Mouse (Mus musculus): Measurements from ENCODE around the gene Mxd4. TPM values are rescaled to one million over a fixed set of nuclear protein-coding genes. Genes with fewer than 3 reads are reported as not detected.

Mxd4 gene
- polyA plus RNA-seq, 1 experiment from 2014 or later = 32.0 TPM

GRCm38 (mm10) chr5:34169954-34170353, 17.6 kb downstream of the Mxd4 start:
- H3K36me3 ChIP-seq (ENCODE audit: control insufficient read depth, insufficient read depth, low read length) = peaks cover 11% of the 10 kb centered on the region
- H3K4me2 ChIP-seq (ENCODE audit: low read length) = peak overlapping the region; percentile 81
- H3K9me3 ChIP-seq (replicated peaks; ENCODE audit: control insufficient read depth, low read length, poor library complexity, severe bottlenecking) = no peaks in the 10 kb centered on the region
- no peak for ATAC-seq
- WGBS = 83% methylated on average over 3 of the region's 3 CpGs
- peak overlapping the region; percentile 57 for H3K4me3 ChIP-seq (ENCODE audit: low read depth, low read length)
- peak overlapping the region; percentile 92 for H3K27ac ChIP-seq (ENCODE audit: low read length)
- peak overlapping the region; percentile 68 for H3K9ac ChIP-seq (ENCODE audit: low read depth, low read length)
- H3K4me1 ChIP-seq (ENCODE audit: control insufficient read depth, insufficient read depth, low read length) = peaks cover 13% of the 10 kb centered on the region
- no peaks in the 10 kb centered on the region for H3K27me3 ChIP-seq (ENCODE audit: control insufficient read depth, insufficient read depth, low read depth, low read length)

GRCm38 (mm10) chr5:34168950-34169891, 18.3 kb downstream of the Mxd4 start, which contains the start of the genes Poln and Haus3:
Gene Poln, minus strand, starts transcription at chr5:34169448.
Gene Haus3, minus strand, starts transcription at chr5:34169527.
- Histone ChIP-seq H3K4me1 (ENCODE audit: control insufficient read depth, insufficient read depth, low read length) (peaks cover 13% of the 10 kb centered on the region), H3K4me3 (ENCODE audit: low read depth, low read length) (peak within 1 kb of the TSS; percentile 57), H3K4me2 (ENCODE audit: low read length) (peak within 1 kb of the TSS; percentile 81), H3K27me3 (ENCODE audit: control insufficient read depth, insufficient read depth, low read depth, low read length) (no peaks in the 10 kb centered on the region), H3K9ac (ENCODE audit: low read depth, low read length) (peak within 1 kb of the TSS; percentile 71), H3K9me3 (replicated peaks; ENCODE audit: control insufficient read depth, low read length, poor library complexity, severe bottlenecking) (no peaks in the 10 kb centered on the region), H3K36me3 (ENCODE audit: control insufficient read depth, insufficient read depth, low read length) (peaks cover 11% of the 10 kb centered on the region; the same call in 1 of the 2 replicates), H3K27ac (ENCODE audit: low read length) (peak within 1 kb of the TSS; percentile 92)
- ATAC-seq = peak; percentile 100
- under 1% methylated on average over 56 of the region's 57 CpGs for WGBS

- WGBS = 84% methylated on average over 4 of the region's 4 CpGs
- Histone ChIP-seq H3K9ac (ENCODE audit: low read depth, low read length) (no peak overlapping the region), H3K9me3 (replicated peaks; ENCODE audit: control insufficient read depth, low read length, poor library complexity, severe bottlenecking) (no peaks in the 10 kb centered on the region)
Measured at GRCm38 (mm10) chr5:34167857-34168256, 19.7 kb downstream of the Mxd4 start.

GRCm38 (mm10) chr5:34165793-34166192, 21.7 kb downstream of the Mxd4 start:
- no peak overlapping the region for H3K4me3 ChIP-seq (ENCODE audit: low read depth, low read length)
- 87% methylated on average over 4 of the region's 4 CpGs for WGBS
- H3K36me3 ChIP-seq (ENCODE audit: control insufficient read depth, insufficient read depth, low read length) = peaks cover 6% of the 10 kb centered on the region; the same call in 1 of the 2 replicates

More at GRCm38 (mm10) chr5:34167857-34168256, 19.7 kb downstream of the Mxd4 start:
- no peak overlapping the region for H3K27ac ChIP-seq (ENCODE audit: low read length)
- no peaks in the 10 kb centered on the region for H3K27me3 ChIP-seq (ENCODE audit: control insufficient read depth, insufficient read depth, low read depth, low read length)
- H3K4me2 ChIP-seq (ENCODE audit: low read length) = no peak overlapping the region
- peaks cover 13% of the 10 kb centered on the region for H3K4me1 ChIP-seq (ENCODE audit: control insufficient read depth, insufficient read depth, low read length)
- H3K4me3 ChIP-seq (ENCODE audit: low read depth, low read length) = no peak overlapping the region
- ATAC-seq = no peak
- peaks cover 3% of the 10 kb centered on the region; the same call in 1 of the 2 replicates for H3K36me3 ChIP-seq (ENCODE audit: control insufficient read depth, insufficient read depth, low read length)

GRCm38 (mm10) chr5:34148476-34148875, 39.0 kb downstream of the Mxd4 start:
- no peak overlapping the region for H3K27ac ChIP-seq (ENCODE audit: low read length)
- no peak for ATAC-seq

More at GRCm38 (mm10) chr5:34165793-34166192, 21.7 kb downstream of the Mxd4 start:
- Histone ChIP-seq H3K9ac (ENCODE audit: low read depth, low read length) (no peak overlapping the region), H3K9me3 (replicated peaks; ENCODE audit: control insufficient read depth, low read length, poor library complexity, severe bottlenecking) (no peaks in the 10 kb centered on the region), H3K27me3 (ENCODE audit: control insufficient read depth, insufficient read depth, low read depth, low read length) (no peaks in the 10 kb centered on the region), H3K4me1 (ENCODE audit: control insufficient read depth, insufficient read depth, low read length) (peaks cover 13% of the 10 kb centered on the region), H3K4me2 (ENCODE audit: low read length) (no peak overlapping the region), H3K27ac (ENCODE audit: low read length) (no peak overlapping the region)
- no peak for ATAC-seq

GRCm38 (mm10) chr5:34147554-34147953, 40.0 kb downstream of the Mxd4 start:
- Histone ChIP-seq H3K27ac (ENCODE audit: low read length) (no peak overlapping the region), H3K9me3 (replicated peaks; ENCODE audit: control insufficient read depth, low read length, poor library complexity, severe bottlenecking) (no peaks in the 10 kb centered on the region), H3K27me3 (ENCODE audit: control insufficient read depth, insufficient read depth, low read depth, low read length) (no peaks in the 10 kb centered on the region), H3K36me3 (ENCODE audit: control insufficient read depth, insufficient read depth, low read length) (no peaks in the 10 kb centered on the region), H3K9ac (ENCODE audit: low read depth, low read length) (no peak overlapping the region), H3K4me3 (ENCODE audit: low read depth, low read length) (no peak overlapping the region), H3K4me1 (ENCODE audit: control insufficient read depth, insufficient read depth, low read length) (no peaks in the 10 kb centered on the region), H3K4me2 (ENCODE audit: low read length) (no peak overlapping the region)
- no peak for ATAC-seq
- WGBS = 92% methylated on average over 3 of the region's 3 CpGs

More at GRCm38 (mm10) chr5:34148476-34148875, 39.0 kb downstream of the Mxd4 start:
- no peaks in the 10 kb centered on the region for H3K4me1 ChIP-seq (ENCODE audit: control insufficient read depth, insufficient read depth, low read length)
- no peaks in the 10 kb centered on the region for H3K36me3 ChIP-seq (ENCODE audit: control insufficient read depth, insufficient read depth, low read length)
- H3K4me2 ChIP-seq (ENCODE audit: low read length) = no peak overlapping the region
- no peak overlapping the region for H3K9ac ChIP-seq (ENCODE audit: low read depth, low read length)
- no peak overlapping the region for H3K4me3 ChIP-seq (ENCODE audit: low read depth, low read length)
- H3K27me3 ChIP-seq (ENCODE audit: control insufficient read depth, insufficient read depth, low read depth, low read length) = no peaks in the 10 kb centered on the region
- no peaks in the 10 kb centered on the region for H3K9me3 ChIP-seq (replicated peaks; ENCODE audit: control insufficient read depth, low read length, poor library complexity, severe bottlenecking)

DNA sequence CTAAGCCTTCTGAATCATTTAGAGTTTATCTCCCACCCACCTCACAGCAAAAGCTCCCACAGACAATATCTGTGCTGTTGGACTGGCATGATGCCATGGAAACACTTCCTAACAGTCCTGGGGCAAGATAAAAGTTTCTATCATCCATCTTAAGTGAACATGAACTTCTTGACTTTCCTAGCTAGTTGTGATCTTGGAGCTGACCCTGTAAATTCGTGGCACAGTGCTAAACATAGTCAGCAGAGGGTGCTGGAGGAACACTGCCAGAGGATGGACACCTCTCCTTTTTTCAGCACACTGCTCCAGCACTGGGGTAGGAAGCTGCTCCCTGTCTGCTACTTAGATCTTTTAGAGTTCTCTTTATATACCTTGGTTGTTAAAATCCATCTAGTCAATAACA, 47.8 kb downstream of the Mxd4 start:
- no peaks in the 10 kb centered on the region for H3K27me3 ChIP-seq (ENCODE audit: control insufficient read depth, insufficient read depth, low read depth, low read length)
- ATAC-seq = no peak
- H3K4me3 ChIP-seq (ENCODE audit: low read depth, low read length) = no peak overlapping the region
- no peaks in the 10 kb centered on the region for H3K4me1 ChIP-seq (ENCODE audit: control insufficient read depth, insufficient read depth, low read length)
- H3K9me3 ChIP-seq (replicated peaks; ENCODE audit: control insufficient read depth, low read length, poor library complexity, severe bottlenecking) = no peaks in the 10 kb centered on the region
- no peak overlapping the region for H3K4me2 ChIP-seq (ENCODE audit: low read length)
- no peak overlapping the region for H3K27ac ChIP-seq (ENCODE audit: low read length)
- no peak overlapping the region for H3K9ac ChIP-seq (ENCODE audit: low read depth, low read length)
- WGBS = 10% methylated on average over 1 of the region's 1 CpGs
- no peaks in the 10 kb centered on the region for H3K36me3 ChIP-seq (ENCODE audit: control insufficient read depth, insufficient read depth, low read length)

DNA sequence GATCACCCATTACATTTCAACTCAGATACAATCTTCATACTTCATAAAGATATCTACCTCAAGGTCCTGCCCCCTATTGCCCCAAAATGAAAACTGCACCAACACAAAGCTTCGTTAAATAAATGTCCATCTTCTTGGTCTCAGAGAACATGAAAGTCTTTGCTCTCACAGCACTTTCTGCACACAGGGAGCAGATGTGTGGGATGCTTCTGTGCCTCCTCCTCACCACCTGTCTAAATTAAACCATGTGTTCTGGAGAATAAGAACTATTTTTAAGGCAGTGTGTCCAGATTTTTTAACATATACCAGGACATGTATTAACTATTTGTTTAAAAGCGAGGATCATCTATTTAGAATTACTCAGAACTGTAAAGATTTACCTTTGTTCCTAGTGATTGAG, 54.8 kb downstream of the Mxd4 start:
- Histone ChIP-seq H3K4me1 (ENCODE audit: control insufficient read depth, insufficient read depth, low read length) (no peaks in the 10 kb centered on the region), H3K9ac (ENCODE audit: low read depth, low read length) (no peak overlapping the region), H3K27ac (ENCODE audit: low read length) (no peak overlapping the region), H3K9me3 (replicated peaks; ENCODE audit: control insufficient read depth, low read length, poor library complexity, severe bottlenecking) (no peaks in the 10 kb centered on the region), H3K36me3 (ENCODE audit: control insufficient read depth, insufficient read depth, low read length) (no peaks in the 10 kb centered on the region), H3K4me3 (ENCODE audit: low read depth, low read length) (no peak overlapping the region), H3K27me3 (ENCODE audit: control insufficient read depth, insufficient read depth, low read depth, low read length) (no peaks in the 10 kb centered on the region), H3K4me2 (ENCODE audit: low read length) (no peak overlapping the region)
- ATAC-seq = no peak
- 88% methylated on average over 2 of the region's 2 CpGs for WGBS

- H3K36me3 ChIP-seq (ENCODE audit: control insufficient read depth, insufficient read depth, low read length) = no peaks in the 10 kb centered on the region
- H3K27me3 ChIP-seq (ENCODE audit: control insufficient read depth, insufficient read depth, low read depth, low read length) = no peaks in the 10 kb centered on the region
- no peak for ATAC-seq
- H3K4me2 ChIP-seq (ENCODE audit: low read length) = no peak overlapping the region
- H3K27ac ChIP-seq (ENCODE audit: low read length) = no peak overlapping the region
- no peak overlapping the region for H3K9ac ChIP-seq (ENCODE audit: low read depth, low read length)
- no peaks in the 10 kb centered on the region for H3K4me1 ChIP-seq (ENCODE audit: control insufficient read depth, insufficient read depth, low read length)
- 31% methylated on average over 1 of the region's 1 CpGs for WGBS
- no peak overlapping the region for H3K4me3 ChIP-seq (ENCODE audit: low read depth, low read length)
- H3K9me3 ChIP-seq (replicated peaks; ENCODE audit: control insufficient read depth, low read length, poor library complexity, severe bottlenecking) = no peaks in the 10 kb centered on the region
Measured at GRCm38 (mm10) chr5:34124131-34124530, 63.4 kb downstream of the Mxd4 start.

Data from midbrain, embryonic 16.5 days (tissue).